Mouse (Mus musculus) liver, embryonic 14.5 days (tissue): ENCODE results near the gene Ccr9. TPM values are rescaled to one million over a fixed set of nuclear protein-coding genes. Genes with fewer than 3 reads are reported as not detected.

ENCODE experiments used
- ATAC-seq: fragments of 200-750 bp; cut with Nextera tagmentation; 2 replicates; pipeline ENCODE4 v1.8.0; 2017; ENCODE audit warnings: moderate number of reproducible peaks, mild to moderate bottlenecking, moderate library complexity; ENCODE audit not compliant: insufficient read depth
- DNase-seq, 3 experiments: peaks; one replicate each; pipeline ENCODE4 v3.0.0-alpha.2; 2012 to 2013; ENCODE audit warnings: low read depth in 3 of 3, low spot score in 3 of 3
- H3K27ac ChIP-seq: fragments of 300-500 bp; sonication (generic); 2 replicates; pipeline ENCODE4 v1.5.1; 2014; ENCODE audit warnings: moderate library complexity, mild to moderate bottlenecking, control low read depth, inconsistent platforms
- H3K27me3 ChIP-seq: fragments of 300-500 bp; sonication (generic); 2 replicates; pipeline ENCODE4 v1.6.1; 2014; ENCODE audit warnings: mild to moderate bottlenecking, low read length, moderate library complexity; ENCODE audit not compliant: control insufficient read depth, insufficient read depth
- H3K36me3 ChIP-seq: fragments of 300-500 bp; sonication (generic); replicated peaks from 2 replicates; pipeline ENCODE4 v1.6.1; 2014; ENCODE audit warnings: low read depth; ENCODE audit not compliant: control insufficient read depth, insufficient read depth
- H3K4me1 ChIP-seq, 2 experiments: fragments of 200-500 bp in 1 of 2; fragments of 300-500 bp in 1 of 2; sonication (generic) in 1 of 2; replicated peaks; 2 replicates each; pipeline ENCODE4 v1.6.1; 2012 to 2014; ENCODE audit warnings: antibody characterized with exemption in 1 of 2, inconsistent platforms in 1 of 2, low read length in 1 of 2; ENCODE audit not compliant: control insufficient read depth in 2 of 2, insufficient read depth in 2 of 2
- H3K4me2 ChIP-seq: fragments of 300-500 bp; sonication (generic); 2 replicates; pipeline ENCODE4 v1.6.1; 2014; ENCODE audit warnings: low read depth, mild to moderate bottlenecking, control low read depth, moderate library complexity
- H3K4me3 ChIP-seq, 2 experiments: fragments of 200-500 bp in 1 of 2; fragments of 300-500 bp in 1 of 2; sonication (generic) in 1 of 2; 2 replicates each; pipeline ENCODE4 v1.5.1; 2012 to 2014; ENCODE audit warnings: low read depth in 2 of 2, low read length in 2 of 2, mild to moderate bottlenecking in 2 of 2, control low read depth in 1 of 2, inconsistent platforms in 1 of 2, moderate library complexity in 1 of 2; ENCODE audit not compliant: insufficient read depth in 1 of 2
- H3K9ac ChIP-seq: fragments of 300-500 bp; sonication (generic); replicated peaks from 2 replicates; pipeline ENCODE4 v1.6.1; 2014; ENCODE audit warnings: mild to moderate bottlenecking, control low read depth, moderate library complexity
- H3K9me3 ChIP-seq: fragments of 300-500 bp; sonication (generic); 2 replicates; pipeline ENCODE4 v1.6.1; 2016; ENCODE audit warnings: low read length, mixed read lengths; ENCODE audit not compliant: control insufficient read depth
- CTCF ChIP-seq: IDR thresholded peaks from 2 replicates; pipeline ENCODE4 v1.5.1; 2016; ENCODE audit warnings: antibody characterized with exemption, low read depth, control low read depth
- EP300 ChIP-seq: IDR thresholded peaks from 2 replicates; pipeline ENCODE4 v1.6.1; 2016; ENCODE audit warnings: antibody characterized with exemption, low read depth
- WGBS: fragments of 180-500 bp; shearing (Covaris S2); extraction: QIAGEN DNeasy Blood & Tissue Kit; methylation state at CpG from one replicate; pipeline ENCODE4 v1.1.7; 2014; ENCODE audit not compliant: insufficient replicate concordance; 5-methylcytosine and 5-hydroxymethylcytosine counted together
- polyA plus RNA-seq, 2 experiments: library from polyadenylated mRNA; depleted of rRNA in 1 of 2; stranded (reverse) in 1 of 2; unstranded in 1 of 2; fragments of >200 nt; fragmentation: Nextera tagmentation in 1 of 2; extraction: Ambion mirVana in 1 of 2; gene quantifications; 2 replicates each; pipeline versions ENCODE4 v1.2.1 to v1.2.3; 2012 to 2014

Ccr9 gene
- polyA plus RNA-seq, 2 experiments = 0.12 to 0.14 TPM

GRCm38 (mm10) chr9:123754333-123754732 is 76.1 kb downstream of the Ccr9 start:
- no peak overlapping the region for H3K4me2 ChIP-seq
- H3K36me3 ChIP-seq = no peaks in the 10 kb centered on the region
- no peaks in the 10 kb centered on the region for H3K9me3 ChIP-seq
- H3K9ac ChIP-seq = no peak overlapping the region
- 43% methylated on average over 4 of the region's 4 CpGs for WGBS
- ATAC-seq (no peak), DNase-seq (no peak)
- H3K27ac ChIP-seq = no peak overlapping the region
- no peaks in the 10 kb centered on the region for H3K4me1 ChIP-seq
- H3K4me3 ChIP-seq = no peak overlapping the region
- TF ChIP-seq CTCF (no peak), EP300 (no peak)
- no peaks in the 10 kb centered on the region for H3K27me3 ChIP-seq

- H3K4me3 ChIP-seq = no peak overlapping the region
- DNase-seq (no peak), ATAC-seq (no peak)
- no peaks in the 10 kb centered on the region for H3K36me3 ChIP-seq
- H3K4me1 ChIP-seq = no peaks in the 10 kb centered on the region
- no peaks in the 10 kb centered on the region for H3K27me3 ChIP-seq
- no peaks in the 10 kb centered on the region for H3K9me3 ChIP-seq
- WGBS = 24% methylated on average over 3 of the region's 3 CpGs
- H3K9ac ChIP-seq = no peak overlapping the region
- H3K27ac ChIP-seq = no peak overlapping the region
- no peak overlapping the region for H3K4me2 ChIP-seq
- TF ChIP-seq EP300 = no peak
- TF ChIP-seq CTCF = no peak
These were observed 78.5 kb downstream of the Ccr9 start for GRCm38 (mm10) chr9:123756752-123757151.

GRCm38 (mm10) chr9:123757326-123757725 is 79.1 kb downstream of the Ccr9 start:
- Histone ChIP-seq H3K27me3 (no peaks in the 10 kb centered on the region), H3K4me2 (no peak overlapping the region), H3K4me3 (no peak overlapping the region), H3K9ac (no peak overlapping the region), H3K4me1 (no peaks in the 10 kb centered on the region), H3K36me3 (no peaks in the 10 kb centered on the region), H3K9me3 (no peaks in the 10 kb centered on the region), H3K27ac (no peak overlapping the region)
- DNase-seq (no peak), ATAC-seq (no peak)
- TF ChIP-seq CTCF (no peak), EP300 (no peak)
- 39% methylated on average over 2 of the region's 2 CpGs for WGBS

GRCm38 (mm10) chr9:123758156-123758555 is 79.9 kb downstream of the Ccr9 start:
- no peak overlapping the region for H3K4me2 ChIP-seq
- DNase-seq (no peak), ATAC-seq (no peak)
- H3K9me3 ChIP-seq = no peaks in the 10 kb centered on the region
- no peak overlapping the region for H3K27ac ChIP-seq
- H3K4me3 ChIP-seq = no peak overlapping the region
- WGBS = 49% methylated on average over 1 of the region's 1 CpGs
- TF ChIP-seq EP300 = no peak
- TF ChIP-seq CTCF = no peak
- H3K9ac ChIP-seq = no peak overlapping the region
- no peaks in the 10 kb centered on the region for H3K36me3 ChIP-seq
- H3K4me1 ChIP-seq = no peaks in the 10 kb centered on the region
- no peaks in the 10 kb centered on the region for H3K27me3 ChIP-seq

- no peak overlapping the region for H3K4me2 ChIP-seq
- WGBS = 47% methylated on average over 4 of the region's 4 CpGs
- H3K9ac ChIP-seq = no peak overlapping the region
- no peak overlapping the region for H3K4me3 ChIP-seq
- no peak for ATAC-seq
- H3K4me1 ChIP-seq = no peaks in the 10 kb centered on the region
- no peak for DNase-seq
- no peaks in the 10 kb centered on the region for H3K9me3 ChIP-seq
- H3K27ac ChIP-seq = no peak overlapping the region
- no peaks in the 10 kb centered on the region for H3K27me3 ChIP-seq
- no peak for TF ChIP-seq EP300
- TF ChIP-seq CTCF = no peak
- H3K36me3 ChIP-seq = no peaks in the 10 kb centered on the region
These were observed 80.4 kb downstream of the Ccr9 start for GRCm38 (mm10) chr9:123758645-123759044.
